Mouse (Mus musculus) retina, embryonic 14.5 days (tissue): ENCODE measurements at regions not wholly inside any gene's neighbourhood (a gene's known extent, or its start where the extent isn't known, plus 50 kb on each side); places are given as distances from the start of the nearest gene placed in this dataset.
A peak's percentile ranks its signal among the peaks of the same experiment; 100 is the strongest.

ENCODE experiments used
- DNase-seq: peaks from one replicate; pipeline ENCODE4 v3.0.0-alpha.2; 2015; ENCODE audit warnings: low spot score

DNA sequence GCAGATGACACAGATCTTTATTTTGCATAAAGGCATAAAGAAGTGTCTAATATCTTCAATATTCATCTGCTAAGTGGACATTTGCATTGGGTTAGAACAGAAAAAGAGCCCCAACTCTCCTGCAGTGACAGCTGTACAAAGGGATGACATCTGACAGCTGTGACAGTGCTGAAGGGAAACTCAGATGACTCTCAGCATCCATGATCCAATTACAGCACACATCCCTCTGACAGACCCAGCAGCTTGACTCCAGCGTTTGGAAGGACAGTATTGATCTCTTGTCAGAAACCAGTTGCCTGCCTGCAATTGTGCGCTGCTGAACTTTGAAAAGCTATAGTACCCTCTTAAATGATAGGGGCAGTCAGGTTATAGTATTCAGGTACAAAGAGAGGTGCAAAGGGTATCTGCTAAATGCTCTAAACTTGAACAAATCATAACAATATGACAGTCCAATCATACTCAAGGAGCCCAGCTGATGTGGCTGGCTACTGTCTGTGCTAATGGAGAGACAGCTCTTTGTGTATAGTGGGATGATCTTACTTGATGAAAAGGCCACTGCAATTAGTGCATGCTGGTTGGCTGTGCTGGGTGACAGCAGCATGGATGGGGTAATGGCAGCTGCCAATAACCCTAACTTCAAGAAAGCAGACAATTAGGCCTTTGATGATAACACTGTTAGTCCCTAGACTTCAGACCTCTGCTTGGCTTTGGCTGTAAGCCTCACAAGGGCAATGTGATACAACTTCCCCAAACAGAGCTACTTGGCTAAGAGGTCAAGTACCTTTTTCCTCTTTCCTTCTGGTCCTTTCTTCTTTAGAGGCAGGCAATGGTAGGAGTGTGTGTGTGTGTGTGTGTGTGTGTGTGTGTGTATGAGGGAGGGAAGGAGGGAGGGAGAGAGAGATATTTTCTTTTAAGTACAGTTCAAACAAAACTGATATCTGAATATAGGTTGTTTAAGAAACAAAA, 662.9 kb downstream of the Nr4a2 start:
- DNase-seq, result peak; percentile 60

DNA sequence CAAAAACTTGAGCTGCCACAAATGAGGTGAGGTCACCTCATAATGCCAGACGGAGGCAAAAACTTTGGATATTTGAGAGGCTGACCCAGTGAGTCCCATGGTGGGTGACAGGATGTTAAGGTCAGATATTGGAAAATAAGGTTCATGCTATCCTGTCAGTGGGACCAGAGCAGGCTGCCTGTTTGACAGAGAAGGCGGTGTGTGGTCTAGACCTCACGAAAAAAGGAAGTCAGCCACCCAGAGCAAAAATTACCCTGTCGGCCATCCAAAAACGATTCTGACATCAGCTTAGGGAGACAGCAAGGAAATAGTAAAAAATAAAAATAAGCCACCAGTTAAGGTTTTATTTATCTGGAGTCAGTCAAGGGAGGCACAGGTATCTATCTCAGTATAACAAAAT, 664.4 kb downstream of the Nr4a2 start:
- no peak for DNase-seq

DNA sequence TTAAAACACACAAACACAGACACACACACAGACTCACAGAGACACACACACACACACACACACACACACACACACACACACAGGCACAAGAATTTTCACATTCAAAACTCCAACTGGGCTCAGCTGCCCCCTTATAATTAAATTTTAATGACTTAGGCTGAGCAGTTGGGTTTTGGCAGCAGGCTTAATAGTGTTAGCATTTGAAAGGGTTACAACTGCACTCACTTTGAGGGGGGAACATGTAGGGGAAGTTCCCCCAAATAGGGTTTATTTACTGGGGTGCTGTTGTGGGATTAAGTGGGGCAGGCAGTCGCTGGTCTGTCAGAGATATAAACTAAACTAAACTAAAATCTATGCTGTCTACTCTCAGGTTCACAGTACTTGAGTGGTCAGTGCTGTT, 666.2 kb downstream of the Nr4a2 start:
- peak; percentile 36 for DNase-seq

DNA sequence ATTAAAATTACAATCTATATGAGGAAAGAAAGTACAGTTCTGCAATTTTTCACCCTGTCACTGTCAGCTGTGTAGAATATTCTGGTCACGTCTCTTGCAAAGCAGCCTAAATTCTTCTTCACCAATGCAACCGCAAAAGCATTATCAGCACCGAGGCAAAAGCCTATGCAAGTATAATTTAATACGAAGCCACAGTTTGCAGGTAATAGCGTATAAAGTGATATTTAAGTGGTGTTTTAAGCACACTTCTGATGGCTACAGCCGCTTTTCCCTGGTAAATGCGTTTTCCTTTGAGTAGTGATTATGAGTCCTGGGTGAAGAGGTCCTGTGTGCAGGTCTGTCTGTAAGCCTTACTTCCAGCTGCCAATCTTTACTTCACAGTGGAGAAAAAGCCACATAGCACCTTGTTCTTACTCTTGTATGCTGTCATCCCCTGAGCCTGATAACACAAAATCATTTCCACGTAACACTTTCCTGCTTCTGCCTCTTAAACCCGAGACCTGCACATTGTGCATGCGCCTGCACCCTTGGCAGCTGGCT, 667.9 kb downstream of the Nr4a2 start:
- DNase-seq, result peak; percentile 18

DNA sequence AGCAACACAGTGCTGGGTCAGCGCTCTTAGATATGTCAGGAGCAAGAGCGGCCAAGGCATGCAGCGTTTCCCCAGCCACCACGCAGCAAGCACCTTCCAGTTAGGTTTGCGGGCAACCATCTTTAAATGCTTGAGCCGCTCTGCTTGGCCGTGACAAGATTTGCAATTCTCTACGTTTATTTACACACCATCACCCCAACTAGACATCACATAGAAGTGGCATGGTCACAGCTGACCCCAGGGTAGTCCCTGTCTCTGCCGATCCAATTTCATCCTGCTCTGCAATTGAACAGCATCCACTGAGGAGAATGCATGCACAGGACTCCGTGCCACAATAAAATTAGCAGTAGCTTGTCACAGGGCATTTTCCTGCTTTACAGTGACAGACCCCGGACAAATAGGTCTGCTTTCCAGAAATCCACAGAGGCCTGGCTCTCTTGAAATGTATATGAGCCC, 669.2 kb downstream of the Nr4a2 start:
- DNase-seq, result peak; percentile 63

DNA sequence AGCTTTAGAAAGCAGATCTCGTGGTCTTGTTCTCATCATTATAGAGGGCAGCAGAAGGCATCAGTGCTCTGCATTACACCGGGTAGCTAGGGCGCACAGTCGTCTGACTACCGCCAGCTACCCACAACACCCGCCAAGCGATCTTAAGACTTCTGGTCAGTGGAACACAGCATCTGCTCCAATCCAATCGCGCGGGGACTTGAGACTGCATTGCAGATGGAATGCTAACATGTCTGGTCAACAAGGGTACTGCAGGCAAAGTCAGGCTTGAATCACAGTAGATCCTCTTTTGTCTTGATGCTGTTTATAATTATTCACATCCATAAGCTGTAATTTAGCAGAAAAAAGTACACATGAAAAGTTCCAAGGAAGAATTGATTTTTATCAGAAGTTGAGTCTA, 682.9 kb downstream of the Nr4a2 start:
- no peak for DNase-seq
